Mouse (Mus musculus) G1E (cell line): Measurements from ENCODE around the gene 4930539E08Rik. TPM values are rescaled to one million over a fixed set of nuclear protein-coding genes. Genes with fewer than 3 reads are reported as not detected.

ENCODE experiments used
- ATAC-seq: 2 replicates; pipeline ENCODE4 v1.8.0; 2016; ENCODE audit warnings: mild to moderate bottlenecking; ENCODE audit not compliant: insufficient number of reproducible peaks, poor library complexity, low FRiP score, severe bottlenecking; ENCODE audit errors: extremely low read depth
- DNase-seq: peaks from one replicate; pipeline ENCODE4 v3.0.0; 2012; ENCODE audit warnings: low spot score
- H3K27me3 ChIP-seq: 2 replicates; pipeline ENCODE4 v1.6.1; 2012; ENCODE audit warnings: mild to moderate bottlenecking, low read length, inconsistent platforms; ENCODE audit not compliant: insufficient read depth
- H3K36me3 ChIP-seq: replicated peaks from 2 replicates; pipeline ENCODE3; 2012; ENCODE audit warnings: mild to moderate bottlenecking, inconsistent platforms
- H3K4me1 ChIP-seq: 2 replicates; pipeline ENCODE4 v1.6.1; 2012; ENCODE audit warnings: low read depth, low read length, inconsistent platforms, mixed read lengths; ENCODE audit not compliant: insufficient read depth
- H3K4me3 ChIP-seq: 2 replicates; pipeline ENCODE4 v1.5.1; 2012; ENCODE audit warnings: low read depth, mild to moderate bottlenecking, inconsistent platforms, low read length, moderate library complexity, mixed read lengths
- H3K9me3 ChIP-seq: replicated peaks from 2 replicates; pipeline ENCODE4 v1.6.1; 2012; ENCODE audit warnings: inconsistent platforms
- CTCF ChIP-seq: IDR thresholded peaks from 2 replicates; pipeline ENCODE4 v1.5.1; 2012; ENCODE audit warnings: low read depth, low read length, inconsistent platforms, mixed read lengths
- GATA1 ChIP-seq: IDR thresholded peaks from 2 replicates; pipeline ENCODE4 v1.6.1; 2012; ENCODE audit warnings: borderline replicate concordance, low read length, inconsistent platforms, mixed read lengths
- GATA2 ChIP-seq: IDR thresholded peaks from 2 replicates; pipeline ENCODE4 v1.6.1; 2012; ENCODE audit warnings: low read depth, low read length, inconsistent platforms, borderline replicate concordance
- POLR2AphosphoS5 ChIP-seq: IDR thresholded peaks from 2 replicates; pipeline ENCODE4 v1.6.1; 2012; ENCODE audit warnings: low read depth, low read length, inconsistent platforms; ENCODE audit not compliant: insufficient replicate concordance
- TAL1 ChIP-seq: conservative IDR thresholded peaks from 2 replicates; pipeline ENCODE4 v1.6.1; 2012; ENCODE audit warnings: low read depth, low read length, inconsistent platforms, mixed read lengths
- polyA plus RNA-seq: library from polyadenylated mRNA; stranded (reverse); fragments of >175 nt; gene quantifications from 2 replicates; pipeline ENCODE4 v1.2.3, GENCODE M21; 2012
- total RNA-seq, 2 experiments: library from RNA; stranded (forward) in 1 of 2; stranded (reverse) in 1 of 2; fragments of 200-1000 nt in 1 of 2; fragments of >200 nt in 1 of 2; fragmentation: Nextera tagmentation in 1 of 2; gene quantifications; 2 replicates each; pipeline ENCODE4 v1.2.3; 2014 to 2017

Gene 4930539E08Rik
- total and polyA plus RNA-seq, 3 experiments = 0.11 TPM; not detected in 2

- ATAC-seq (no peak), DNase-seq (peak; percentile 53)
- Histone ChIP-seq H3K4me1 (peaks cover 35% of the 10 kb centered on the region), H3K4me3 (no peak overlapping the region; the same call in 1 of the 2 replicates), H3K36me3 (peaks cover 13% of the 10 kb centered on the region), H3K9me3 (peaks cover 8% of the 10 kb centered on the region), H3K27me3 (peaks cover 4% of the 10 kb centered on the region; the same call in 1 of the 2 replicates)
- TF ChIP-seq POLR2AphosphoS5 (no peak), GATA2 (no peak), TAL1 (no peak), CTCF (no peak), GATA1 (no peak)
These were observed 35.6 kb upstream of the 4930539E08Rik start for GRCm38 (mm10) chr17:28950751-28951150.

- Histone ChIP-seq H3K4me3 (no peak overlapping the region), H3K9me3 (peaks cover 8% of the 10 kb centered on the region), H3K36me3 (no peaks in the 10 kb centered on the region), H3K4me1 (peaks cover 28% of the 10 kb centered on the region), H3K27me3 (peaks cover 4% of the 10 kb centered on the region; the same call in 1 of the 2 replicates)
- ATAC-seq (no peak), DNase-seq (no peak)
- TF ChIP-seq CTCF (no peak), GATA2 (no peak), TAL1 (no peak), POLR2AphosphoS5 (no peak), GATA1 (no peak)
These were observed 33.5 kb upstream of the 4930539E08Rik start for GRCm38 (mm10) chr17:28948661-28949060.

- TF ChIP-seq TAL1 = no peak
- TF ChIP-seq GATA1 = no peak
- TF ChIP-seq CTCF = 0 out of 2 replicates have a peak, but pooled peaks have one; percentile 1
- no peak for TF ChIP-seq POLR2AphosphoS5
- no peak for TF ChIP-seq GATA2
- Histone ChIP-seq H3K36me3 (no peaks in the 10 kb centered on the region), H3K9me3 (peaks cover 8% of the 10 kb centered on the region), H3K27me3 (peaks cover 4% of the 10 kb centered on the region; the same call in 1 of the 2 replicates), H3K4me3 (no peak overlapping the region), H3K4me1 (peaks cover 22% of the 10 kb centered on the region)
- ATAC-seq (no peak), DNase-seq (no peak)
These were observed 32.2 kb upstream of the 4930539E08Rik start for GRCm38 (mm10) chr17:28947011-28947939.

- ATAC-seq (no peak), DNase-seq (no peak)
- peaks cover 13% of the 10 kb centered on the region for H3K4me1 ChIP-seq
- peaks cover 11% of the 10 kb centered on the region for H3K9me3 ChIP-seq
- H3K4me3 ChIP-seq = no peak overlapping the region
- no peaks in the 10 kb centered on the region for H3K36me3 ChIP-seq
- TF ChIP-seq GATA2 (no peak), TAL1 (no peak)
- H3K27me3 ChIP-seq = peaks cover 4% of the 10 kb centered on the region; the same call in 1 of the 2 replicates
These were observed 29.4 kb upstream of the 4930539E08Rik start for GRCm38 (mm10) chr17:28944481-28944880.

- ATAC-seq (no peak), DNase-seq (no peak)
- Histone ChIP-seq H3K36me3 (no peaks in the 10 kb centered on the region), H3K27me3 (peaks cover 4% of the 10 kb centered on the region; the same call in 1 of the 2 replicates), H3K4me3 (no peak within 1 kb of the TSS), H3K4me1 (peaks cover 13% of the 10 kb centered on the region), H3K9me3 (peaks cover 11% of the 10 kb centered on the region)
- TF ChIP-seq POLR2AphosphoS5 (no peak), CTCF (no peak), GATA1 (no peak), TAL1 (no peak), GATA2 (no peak)
These were observed 28.6 kb upstream of the 4930539E08Rik start, which contains the start of gene Pxt1 for GRCm38 (mm10) chr17:28943740-28944139. Gene Pxt1 (minus strand): TSS chr17:28943840.

- no peak for TF ChIP-seq GATA2
- TF ChIP-seq GATA1 = no peak
- TF ChIP-seq POLR2AphosphoS5 = no peak
- no peak for TF ChIP-seq TAL1
- no peak for TF ChIP-seq CTCF
- no peak for ATAC-seq
- Histone ChIP-seq H3K4me1 (peaks cover 13% of the 10 kb centered on the region), H3K4me3 (no peak overlapping the region), H3K9me3 (peaks cover 9% of the 10 kb centered on the region), H3K36me3 (no peaks in the 10 kb centered on the region), H3K27me3 (peaks cover 4% of the 10 kb centered on the region; the same call in 1 of the 2 replicates)
- DNase-seq = no peak
These were observed 27.0 kb upstream of the 4930539E08Rik start for GRCm38 (mm10) chr17:28942101-28942500.
